Mouse (Mus musculus) skeletal muscle tissue, adult 2 months (tissue): ENCODE measurements at regions not wholly inside any gene's neighbourhood (a gene's known extent, or its start where the extent isn't known, plus 50 kb on each side); places are given as distances from the start of the nearest gene placed in this dataset.

Experiments
- DNase-seq: peaks from one replicate; pipeline ENCODE4 v3.0.0-alpha.2; 2012; ENCODE audit warnings: low read depth, low spot score

- no peak for DNase-seq
These were observed 69.6 kb downstream of the Cetn3 start for GRCm38 (mm10) chr13:81852309-81852978.

- no peak for DNase-seq
These were observed 73.2 kb downstream of the Cetn3 start for GRCm38 (mm10) chr13:81856072-81856471.

- no peak for DNase-seq
These were observed 77.8 kb downstream of the Cetn3 start for GRCm38 (mm10) chr13:81860683-81861082.

GRCm38 (mm10) chr13:81861886-81862600 is 79.2 kb downstream of the Cetn3 start:
- no peak for DNase-seq

GRCm38 (mm10) chr13:81871226-81871625 is 88.3 kb downstream of the Cetn3 start:
- DNase-seq, result no peak

- DNase-seq, result no peak
These were observed 103.0 kb downstream of the Cetn3 start for GRCm38 (mm10) chr13:81885879-81886278.

GRCm38 (mm10) chr13:81930266-81930665 is 147.4 kb downstream of the Cetn3 start:
- DNase-seq, result no peak

GRCm38 (mm10) chr13:81931199-81931598 is 148.3 kb downstream of the Cetn3 start:
- no peak for DNase-seq

- DNase-seq, result no peak
These were observed 154.2 kb downstream of the Cetn3 start for GRCm38 (mm10) chr13:81937061-81937460.

GRCm38 (mm10) chr13:81944047-81944446 is 161.2 kb downstream of the Cetn3 start:
- DNase-seq, result peak; percentile 63

GRCm38 (mm10) chr13:81944469-81944868 is 161.6 kb downstream of the Cetn3 start:
- no peak for DNase-seq

GRCm38 (mm10) chr13:81945741-81946140 is 162.9 kb downstream of the Cetn3 start:
- no peak for DNase-seq

GRCm38 (mm10) chr13:81965431-81965830 is 182.6 kb downstream of the Cetn3 start:
- DNase-seq, result no peak

GRCm38 (mm10) chr13:81975878-81976277 is 193.0 kb downstream of the Cetn3 start:
- DNase-seq, result no peak

- no peak for DNase-seq
These were observed 195.1 kb downstream of the Cetn3 start for GRCm38 (mm10) chr13:81978003-81978402.

GRCm38 (mm10) chr13:81979289-81979688 is 196.4 kb downstream of the Cetn3 start:
- DNase-seq, result no peak

GRCm38 (mm10) chr13:81980094-81980493 is 197.2 kb downstream of the Cetn3 start:
- DNase-seq, result no peak

GRCm38 (mm10) chr13:81982491-81982890 is 199.6 kb downstream of the Cetn3 start:
- DNase-seq, result no peak

GRCm38 (mm10) chr13:82000681-82001212 is 217.9 kb downstream of the Cetn3 start:
- DNase-seq, result no peak

- no peak for DNase-seq
These were observed 223.3 kb downstream of the Cetn3 start for GRCm38 (mm10) chr13:82005929-82006726.

- DNase-seq, result no peak
These were observed 224.3 kb downstream of the Cetn3 start for GRCm38 (mm10) chr13:82007222-82007621.

GRCm38 (mm10) chr13:82039623-82040022 is 256.7 kb downstream of the Cetn3 start:
- DNase-seq, result no peak
